ENCODE assay signal across 23 mouse cellular contexts in the genomic region with DNA sequence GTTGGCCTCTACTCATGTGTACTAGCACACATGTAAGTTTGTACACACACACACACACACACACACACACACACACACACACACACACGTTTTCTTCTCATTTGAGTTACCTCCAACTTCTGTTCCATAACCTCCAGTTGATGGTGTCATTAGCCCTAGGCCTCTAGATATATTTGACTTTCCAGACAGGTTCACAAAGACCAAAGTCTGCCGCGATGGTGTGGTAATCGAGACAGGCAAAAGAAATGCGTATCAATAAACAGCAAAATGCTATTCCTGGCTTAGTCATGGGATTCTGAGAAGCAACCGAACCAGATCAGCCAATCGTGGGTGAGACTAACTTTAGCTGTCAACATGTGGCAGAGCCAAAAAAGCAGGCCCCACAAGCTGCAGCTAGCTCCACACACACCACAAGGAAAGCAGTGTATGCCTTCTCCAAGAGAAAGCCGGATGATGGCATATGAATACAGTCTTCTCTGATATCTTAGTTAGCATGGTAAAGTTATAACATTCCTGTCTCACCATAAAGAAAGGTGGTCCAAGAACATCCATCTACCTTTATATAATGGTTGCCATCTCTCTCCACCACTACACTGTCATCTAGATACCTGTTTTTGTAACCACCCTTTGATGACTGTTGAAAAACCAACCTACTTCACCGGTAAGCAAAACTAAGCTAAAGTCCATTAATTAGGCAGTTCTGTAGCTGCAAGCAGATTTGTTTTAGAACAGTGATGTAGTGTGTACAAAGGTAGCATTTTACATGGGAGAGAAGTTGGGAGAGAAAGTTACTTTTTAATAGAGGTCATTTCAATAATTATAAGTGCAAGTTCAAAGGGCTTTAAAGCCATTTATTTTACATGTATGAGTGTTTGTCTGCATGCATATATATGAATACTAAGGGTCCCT. TPM values are rescaled to one million over a fixed set of nuclear protein-coding genes. Genes with fewer than 3 reads are reported as not detected.
DNase-seq lines count a peak whose midpoint lies in the region; TF ChIP-seq lines count a peak whose summit lies in the region.
"Had no signal": no experiment of that assay in that cellular context is flagged by ENCODE, and none has a peak within 500 bp of the region (broad histone marks: within the 10 kb centered on the region; RNA-seq: fewer than 3 reads in every experiment).

No protein-coding gene starts in this region.

- TF ChIP-seq CTCF in gastrocnemius, adult 2 months (IDR thresholded peaks at IDR 0.05) = no peak
- no peak for TF ChIP-seq CTCF in layer of hippocampus, adult 2 months (conservative IDR thresholded peaks at IDR 0.05)

- peak overlapping the region; percentile 60; the same call in 1 of the 2 replicates for H3K27ac ChIP-seq in gastrocnemius, adult 2 months
- no peak overlapping the region for H3K27ac ChIP-seq in layer of hippocampus, adult 2 months
- H3K27ac ChIP-seq: forebrain, embryonic 10.5 days; forebrain, embryonic 13.5 days; heart, adult 2 months; heart, embryonic 10.5 days; heart, embryonic 13.5 days; hindbrain, embryonic 14.5 days; hindbrain, postnatal 0 days had no signal

- H3K4me3 ChIP-seq in gastrocnemius, adult 2 months = no peak overlapping the region
- no peak overlapping the region for H3K4me3 ChIP-seq in layer of hippocampus, adult 2 months
- H3K4me3 ChIP-seq: forebrain, embryonic 10.5 days; forebrain, embryonic 13.5 days; heart, adult 2 months; heart, embryonic 10.5 days; heart, embryonic 13.5 days had no signal

- intact Hi-C loops in gastrocnemius, adult 2 months (cut with DNase I) = no loop called here
- intact Hi-C loops in gastrocnemius, postnatal 14 days (cut with DNase I; ENCODE audit: low total_unique reads) = no loop called here

- DNase-seq in gastrocnemius, adult 2 months = peak; percentile 31
- no peak for DNase-seq in gastrocnemius, postnatal 14 days
- peak; percentile 9 for DNase-seq in layer of hippocampus, adult 9-11 months
- no peak for DNase-seq in layer of hippocampus, adult 2 months (ENCODE audit: low spot score in 2 of 2)
- peak; percentile 11 for DNase-seq in right cerebral cortex, adult 18-20 months
- DNase-seq in right cerebral cortex, postnatal 4 days = no peak
- DNase-seq in cerebellum, adult 11-12 months = no peak
- DNase-seq: adrenal gland, adult 2 months; adrenal gland, postnatal 14 days; cerebellum, adult 18-20 months; cerebellum, adult 9-10 months; cerebellum, postnatal 14 days; gastrocnemius, postnatal 36 days; heart, adult 2 months; heart, postnatal 14 days; heart, postnatal 4 days had no signal

RNA-seq across cellular contexts. Expression of a gene that starts 9.5 kb away (rescaled TPM):
- 10 to 100 TPM; 18.0 to 26.9 TPM for total RNA-seq in gastrocnemius, adult 2 months (2021)
- 1 to 10 TPM; 8.2 to 9.4 TPM for total RNA-seq in gastrocnemius, postnatal 14 days (2021)
- 10 to 100 TPM; 28.8 to 36.3 TPM for total RNA-seq in layer of hippocampus, adult 2 months (2021)
- total RNA-seq: granulocyte monocyte progenitor cell, adult 5-6 weeks had no signal

Comparison
In these comparisons a context has a peak if more than half of its experiments do, and no peak if none do; other contexts are left out.
1. DNase-seq: peak in gastrocnemius, adult 2 months (single experiment), layer of hippocampus, adult 9-11 months (single experiment) and right cerebral cortex, adult 18-20 months (single experiment); none in gastrocnemius, postnatal 14 days (single experiment), layer of hippocampus, adult 2 months (0 of 2), right cerebral cortex, postnatal 4 days (single experiment) and cerebellum, adult 11-12 months (single experiment).